Mouse (Mus musculus) layer of hippocampus, adult 8-10 months (tissue): ENCODE results near the gene Gm10778. TPM values are rescaled to one million over a fixed set of nuclear protein-coding genes. Genes with fewer than 3 reads are reported as not detected.
A peak's percentile ranks its signal among the peaks of the same experiment; 100 is the strongest.

Source experiments
- DNase-seq, 2 experiments: peaks; one replicate each; pipeline ENCODE4 v3.0.0; 2022; ENCODE audit warnings: low spot score in 2 of 2
- total RNA-seq, 4 experiments: library from RNA; stranded (reverse); gene quantifications; 2 replicates each; pipeline ENCODE4 v1.2.4; 2022

Gene Gm10778
- 1 to 10 TPM; 4.4 to 6.1 (median 4.7) TPM for total RNA-seq

- peak; percentile 84 to 88 for DNase-seq
Measured at GRCm38 (mm10) chr10:81648803-81649775, at the start of gene Gm10778. Gm10778 (plus strand) TSS chr10:81649059.

- DNase-seq, result no peak
Measured at GRCm38 (mm10) chr10:81599630-81600029, 49.2 kb upstream of the Gm10778 start.

GRCm38 (mm10) chr10:81600096-81600495 lies 48.8 kb upstream of the Gm10778 start:
- DNase-seq, result no peak

- DNase-seq, result peak; percentile 94
Measured at GRCm38 (mm10) chr10:81600738-81601203, 48.1 kb upstream of the Gm10778 start, which contains the start of gene Tle6. Tle6 (minus strand) TSS chr10:81601073.

GRCm38 (mm10) chr10:81601396-81601905 lies 47.4 kb upstream of the Gm10778 start:
- DNase-seq, result no peak

GRCm38 (mm10) chr10:81602741-81603151 lies 46.1 kb upstream of the Gm10778 start:
- DNase-seq, result no peak

GRCm38 (mm10) chr10:81604019-81604967 lies 44.6 kb upstream of the Gm10778 start:
- no peak for DNase-seq

GRCm38 (mm10) chr10:81604968-81605665 lies 43.7 kb upstream of the Gm10778 start:
- peak; percentile 77 to 87 for DNase-seq

- no peak for DNase-seq
Measured at GRCm38 (mm10) chr10:81605666-81605973, 43.2 kb upstream of the Gm10778 start.

GRCm38 (mm10) chr10:81605974-81606751 lies 42.7 kb upstream of the Gm10778 start, which contains the start of gene BC025920:
BC025920 (plus strand) TSS chr10:81606270.
- peak; percentile 93 to 97 for DNase-seq

- DNase-seq, result no peak
Measured at GRCm38 (mm10) chr10:81608308-81608707, 40.6 kb upstream of the Gm10778 start.

- DNase-seq, result no peak
Measured at GRCm38 (mm10) chr10:81612779-81613178, 36.1 kb upstream of the Gm10778 start.

- peak in 1 of 2 experiments; percentile 67 for DNase-seq
Measured at GRCm38 (mm10) chr10:81615486-81615885, 33.4 kb upstream of the Gm10778 start.

- no peak for DNase-seq
Measured at GRCm38 (mm10) chr10:81619976-81620375, 28.9 kb upstream of the Gm10778 start.

GRCm38 (mm10) chr10:81620786-81621185 lies 28.1 kb upstream of the Gm10778 start:
- no peak for DNase-seq

- no peak for DNase-seq
Measured at GRCm38 (mm10) chr10:81623441-81623840, 25.4 kb upstream of the Gm10778 start.

- no peak for DNase-seq
Measured at GRCm38 (mm10) chr10:81626101-81626993, 22.5 kb upstream of the Gm10778 start.

GRCm38 (mm10) chr10:81626994-81627835 lies 21.6 kb upstream of the Gm10778 start, which contains the start of gene Sirt6:
Sirt6 (minus strand) TSS chr10:81627797.
- DNase-seq, result peak; percentile 94
